Mouse (Mus musculus): ENCODE measurements around the gene Rab22a.

The Rab22a gene

DNA sequence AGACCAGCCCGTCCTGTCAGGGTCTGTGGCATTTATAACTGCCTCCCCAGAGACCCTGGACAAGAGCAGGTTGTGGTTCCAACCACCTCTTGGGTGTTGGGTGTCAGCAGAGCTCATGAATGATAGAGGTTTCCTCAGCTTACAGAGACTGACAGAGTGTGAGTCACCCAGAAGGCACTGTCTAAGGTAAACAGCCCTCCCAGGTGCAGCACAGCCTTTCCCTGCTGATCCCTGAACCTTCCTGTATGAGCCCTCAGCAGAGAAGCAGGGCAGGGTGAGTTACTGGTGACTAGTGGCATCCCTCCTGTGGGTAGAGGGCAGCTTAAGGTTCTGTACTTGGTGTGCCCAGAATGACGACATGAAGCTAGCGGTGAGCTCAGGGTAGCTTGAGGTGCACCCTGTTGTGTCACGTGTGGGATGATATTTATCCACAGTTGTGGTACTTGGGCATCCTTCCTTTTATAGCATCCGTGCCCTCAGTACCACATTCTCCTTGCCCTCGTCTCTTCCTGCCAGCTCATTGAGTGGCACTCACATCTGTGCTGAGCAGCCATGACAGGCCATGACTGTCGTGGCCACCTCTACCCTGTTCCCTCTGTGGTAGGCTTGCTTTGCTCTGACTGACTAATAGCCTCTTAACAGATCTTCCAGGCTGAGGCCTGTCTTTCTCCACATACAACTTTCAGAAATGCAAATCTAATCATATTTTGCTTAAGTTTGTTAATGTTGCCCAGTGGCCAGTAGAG, 84.7 kb downstream of the Rab22a start:
- in situ Hi-C loops (cut with MboI; ENCODE audit: low pct_unique_long_range_greater_than_20kb in 1 of 2, low sequenced_read_pairs in 2 of 2, unreplicated experiment in 1 of 2): no loop called here

DNA sequence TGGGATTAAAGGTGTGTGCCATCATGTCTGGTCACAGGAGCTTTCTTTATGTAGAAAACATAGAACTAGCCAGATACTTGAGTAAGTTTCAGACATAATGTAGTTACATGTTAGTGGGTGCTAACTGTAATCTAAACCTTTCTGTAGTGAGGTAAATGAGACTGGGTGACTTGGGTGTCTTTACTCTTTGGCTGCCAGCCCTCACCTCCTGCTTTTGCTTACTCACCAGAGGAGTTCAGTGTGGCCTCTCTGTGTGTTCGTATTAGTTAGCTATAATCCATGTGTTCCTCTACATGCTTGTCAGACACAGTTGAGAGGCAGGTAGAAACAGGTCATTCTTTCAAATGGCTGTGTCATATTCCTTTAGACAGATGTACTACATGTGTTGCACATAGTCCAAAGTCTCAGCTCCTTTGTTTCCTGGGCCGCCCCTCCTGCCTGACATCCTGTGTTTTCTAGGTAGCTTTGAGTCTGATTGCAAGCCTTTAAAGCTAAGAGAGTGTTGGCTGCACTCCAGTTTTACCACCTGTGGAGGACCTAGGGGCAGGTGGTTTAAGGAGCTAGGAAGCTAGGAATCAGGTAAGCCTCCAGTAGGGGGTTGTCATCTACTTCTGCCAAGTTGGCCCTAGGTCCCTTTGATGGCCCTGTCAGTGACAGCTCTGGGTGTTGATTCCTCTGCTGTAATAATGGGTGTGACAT, 89.5 kb downstream of the Rab22a start:
- in situ Hi-C loops (cut with MboI; ENCODE audit: low pct_unique_long_range_greater_than_20kb in 1 of 2, low sequenced_read_pairs in 2 of 2, unreplicated experiment in 1 of 2): no loop called here

DNA sequence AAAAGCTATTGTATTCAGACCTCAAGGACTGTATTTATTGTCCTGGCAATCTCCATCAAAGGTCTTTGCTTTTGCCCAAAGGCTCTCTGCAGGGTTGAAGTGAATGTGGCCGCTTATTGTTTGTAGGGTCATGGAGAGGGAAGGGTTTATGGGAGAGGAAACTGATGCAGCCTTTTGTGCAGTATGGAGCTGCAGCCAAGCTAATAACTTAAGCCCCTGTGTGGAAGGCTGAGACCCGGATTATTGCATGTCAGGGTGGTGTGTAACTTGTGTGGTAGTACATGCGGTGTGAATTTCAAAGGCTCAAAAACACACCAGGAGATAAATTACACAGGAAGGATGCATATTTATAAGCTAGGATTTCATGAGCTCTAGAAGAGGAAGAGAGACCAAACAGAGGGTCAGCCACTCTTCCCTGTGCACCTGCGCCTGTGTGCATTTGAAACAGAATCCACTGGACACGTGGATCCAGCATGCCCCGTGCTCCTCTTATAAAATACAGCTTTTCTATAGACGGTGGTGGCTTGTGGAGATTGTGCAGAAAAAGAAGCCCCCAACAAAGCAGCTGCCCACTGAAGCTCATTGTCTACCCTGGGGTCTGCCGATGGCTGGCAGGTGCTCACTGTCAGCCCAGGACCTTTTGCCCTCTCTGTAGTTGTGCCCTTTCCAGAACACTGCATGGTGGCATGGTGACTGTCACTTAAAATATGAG, 96.0 kb downstream of the Rab22a start:
- in situ Hi-C loops (cut with MboI; ENCODE audit: low pct_unique_long_range_greater_than_20kb in 1 of 2, low sequenced_read_pairs in 2 of 2, unreplicated experiment in 1 of 2): no loop called here

Data from mouse embryonic stem cell (cell line).